Mouse (Mus musculus): ENCODE measurements around the gene Olfr1442.

DNA sequence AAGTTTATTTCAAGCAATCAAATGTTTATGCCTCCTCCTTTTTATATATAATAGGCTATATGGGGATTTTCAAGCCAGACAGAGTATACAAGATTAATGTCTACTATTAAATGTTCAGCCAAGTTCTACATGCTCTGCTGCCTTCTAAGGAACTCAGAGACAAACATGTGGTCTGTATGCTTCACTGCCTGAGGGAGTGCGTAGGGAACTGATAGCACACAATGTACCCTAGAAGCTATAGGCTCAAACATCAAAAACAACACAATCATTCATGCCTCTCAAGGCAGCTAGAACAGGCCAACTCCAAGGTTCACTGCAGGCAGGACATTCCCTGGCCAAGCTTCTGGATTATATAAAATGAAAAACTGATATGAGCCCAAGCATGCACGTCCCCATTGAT lies 38.2 kb downstream of the Olfr1442 start:
- TF ChIP-seq POLR2A (IDR thresholded peaks at IDR 0.05; ENCODE audit: control insufficient read depth, extremely low read depth, insufficient read depth, low read length, poor library complexity) (no peak), CTCF (IDR thresholded peaks at IDR 0.05; ENCODE audit: borderline replicate concordance, control insufficient read depth, extremely low read depth, insufficient read depth, low read length, poor library complexity) (no peak)

All from thymus, adult 2 months (tissue).